Mouse (Mus musculus): ENCODE measurements around the gene Hipk1. TPM values are rescaled to one million over a fixed set of nuclear protein-coding genes. Genes with fewer than 3 reads are reported as not detected.
A peak's percentile ranks its signal among the peaks of the same experiment; 100 is the strongest.
"Not testable (repeated sequence)": the region's sequence is repeated elsewhere in the genome, so short reads cannot be mapped to it uniquely, and the experiment has no call there.

Gene Hipk1
- total RNA-seq, 1 experiment from 2014 or later = 135 TPM

GRCm38 (mm10) chr3:103792566-103792965 is 1.2 kb upstream of the Hipk1 start:
- no peak for DNase-seq

- DNase-seq = not testable (repeated sequence)
Measured at GRCm38 (mm10) chr3:103792111-103792406, 696 bp upstream of the Hipk1 start.

DNA sequence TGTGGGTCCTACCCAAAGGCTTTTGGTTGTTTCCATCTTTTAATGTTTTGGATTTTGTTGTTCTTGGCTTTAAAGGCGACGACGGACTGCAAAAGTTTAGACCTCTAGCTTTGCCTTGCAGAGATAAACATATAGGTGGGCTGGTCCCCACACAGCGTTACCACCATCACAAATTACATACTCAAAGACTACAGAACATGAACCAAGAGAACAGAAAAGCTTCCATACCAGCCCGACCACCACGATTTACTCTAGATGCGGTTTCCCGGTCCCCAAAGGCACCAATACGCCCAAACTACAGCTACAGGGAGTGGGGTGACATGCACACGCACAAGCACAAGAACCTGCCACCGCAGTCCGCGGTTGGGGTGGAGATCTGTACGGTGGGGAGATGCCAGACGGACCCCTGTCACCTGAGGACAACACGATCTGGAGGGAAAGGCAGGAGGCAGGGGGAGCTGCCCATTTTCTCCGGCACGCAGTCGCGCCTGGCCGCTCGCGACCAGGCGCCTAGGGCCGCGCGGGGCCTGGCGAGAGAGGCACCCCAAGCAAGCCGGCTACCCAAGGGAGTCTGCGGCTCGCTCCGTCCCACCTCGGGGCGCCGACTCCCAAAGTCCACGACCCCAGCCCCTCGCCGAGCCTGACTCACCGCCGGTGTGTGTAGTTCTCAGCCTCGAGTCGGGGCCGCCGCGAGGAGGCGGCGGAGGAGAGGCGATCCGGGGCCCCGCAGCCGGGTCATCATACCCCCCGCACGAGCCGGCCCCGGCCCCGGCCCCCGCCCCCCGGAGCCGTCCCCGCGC is 817 bp downstream of the Hipk1 start:
- DNase-seq = peak; percentile 39

- DNase-seq = peak; percentile 18
Measured at GRCm38 (mm10) chr3:103789891-103790345, 1.4 kb downstream of the Hipk1 start.

GRCm38 (mm10) chr3:103789096-103789495 is 2.3 kb downstream of the Hipk1 start:
- no peak for DNase-seq

DNA sequence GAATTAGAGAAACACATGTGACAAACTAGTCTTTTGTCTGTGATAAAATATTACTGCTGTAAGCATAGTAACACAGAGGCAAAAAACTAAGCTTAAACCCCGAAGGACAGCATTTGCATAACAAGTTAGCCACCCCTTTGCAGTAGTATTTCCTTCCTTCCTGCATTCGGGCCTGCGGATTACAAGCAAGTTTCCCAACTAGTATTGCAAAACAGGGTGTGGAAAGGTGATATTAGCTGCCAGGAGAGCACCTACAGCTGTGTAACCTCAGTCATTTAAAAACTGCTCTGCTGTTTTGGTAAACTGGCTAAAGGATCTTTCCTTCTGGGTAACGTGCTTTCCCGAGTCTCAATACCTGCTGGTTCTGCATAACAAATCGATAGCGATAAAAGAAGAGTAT is 4.1 kb downstream of the Hipk1 start:
- DNase-seq = no peak

DNA sequence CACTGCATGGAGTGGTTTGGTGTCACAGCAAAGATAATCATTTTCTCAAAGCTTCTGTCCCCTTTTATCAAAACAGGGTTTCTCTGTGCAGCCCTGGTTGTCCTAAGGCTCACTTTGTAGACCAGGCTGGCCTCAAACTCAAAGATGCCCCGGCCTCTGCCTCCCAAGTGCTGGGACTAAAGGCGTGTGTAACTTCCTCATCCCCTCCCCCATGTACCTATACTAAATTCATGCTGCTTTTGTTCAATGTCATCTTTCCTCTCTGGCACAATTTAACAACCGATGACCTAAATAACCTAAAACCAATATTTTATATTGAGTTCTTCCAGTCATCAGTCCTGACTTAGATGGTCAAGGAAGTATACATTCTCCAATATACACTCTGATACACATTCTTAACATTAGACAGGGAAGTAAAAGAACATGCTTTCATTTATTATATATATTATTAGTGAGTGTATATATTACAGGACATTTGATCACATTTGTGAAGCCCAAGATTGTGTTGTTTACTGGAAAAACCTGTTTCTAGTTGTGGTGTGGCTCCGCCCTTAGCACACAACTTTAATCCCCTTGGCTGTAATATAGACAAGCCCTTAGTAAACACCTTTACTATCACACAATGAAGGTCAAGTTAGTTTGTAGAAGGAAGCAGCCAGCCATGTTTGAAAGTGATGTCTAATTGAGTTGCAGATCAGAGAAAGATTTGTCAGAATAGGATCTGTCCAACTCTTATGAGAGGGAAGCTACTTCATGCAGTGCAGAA is 8.3 kb downstream of the Hipk1 start:
- DNase-seq = no peak

- no peak for DNase-seq
Measured at GRCm38 (mm10) chr3:103780777-103781176, 10.6 kb downstream of the Hipk1 start.

- no peak for DNase-seq
Measured at GRCm38 (mm10) chr3:103780271-103780670, 11.1 kb downstream of the Hipk1 start.

GRCm38 (mm10) chr3:103779183-103779582 is 12.2 kb downstream of the Hipk1 start:
- no peak for DNase-seq

GRCm38 (mm10) chr3:103778660-103779059 is 12.7 kb downstream of the Hipk1 start:
- DNase-seq = no peak

DNA sequence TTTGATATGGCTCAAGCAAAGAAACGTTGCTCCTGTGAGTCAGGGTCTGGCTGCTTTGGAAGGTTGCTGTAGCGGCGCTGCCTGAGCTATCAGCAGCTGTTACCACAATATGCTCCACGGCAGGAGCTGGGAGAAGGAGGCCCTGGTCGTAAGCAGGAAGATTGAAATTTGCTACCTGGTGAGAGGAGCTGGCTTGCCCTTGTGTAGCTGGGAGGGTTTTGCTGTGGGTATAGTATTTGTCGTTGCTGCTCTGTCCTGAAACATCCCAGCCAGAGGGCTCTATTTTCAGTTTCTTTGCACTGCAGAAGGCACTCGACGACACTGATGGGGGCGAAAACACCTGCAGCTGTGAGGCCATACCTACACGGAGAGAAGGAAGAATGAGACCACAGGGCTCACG is 13.4 kb downstream of the Hipk1 start:
- no peak for DNase-seq

GRCm38 (mm10) chr3:103774009-103774408 is 17.4 kb downstream of the Hipk1 start:
- DNase-seq = no peak

DNA sequence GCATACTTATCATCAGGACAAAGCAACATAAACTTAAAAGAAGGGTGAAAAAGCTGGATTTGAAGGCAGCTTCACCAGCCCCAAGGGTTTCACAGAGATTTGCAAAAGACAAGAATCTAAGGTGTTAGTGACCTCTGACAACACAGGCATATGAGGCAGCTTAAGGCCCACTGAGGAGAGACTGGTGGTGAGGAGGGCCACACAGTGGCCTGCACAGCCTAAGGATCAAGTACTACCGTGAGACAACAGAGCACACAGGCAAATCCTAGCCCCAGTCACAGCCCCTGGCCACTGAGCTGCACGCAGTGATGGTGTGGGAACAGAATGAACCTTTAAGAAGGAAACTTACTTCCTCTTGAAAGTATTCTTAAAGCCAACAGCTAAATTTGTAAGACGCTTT is 17.9 kb downstream of the Hipk1 start:
- no peak for DNase-seq

- DNase-seq = no peak
Measured at GRCm38 (mm10) chr3:103772846-103773245, 18.5 kb downstream of the Hipk1 start.

DNA sequence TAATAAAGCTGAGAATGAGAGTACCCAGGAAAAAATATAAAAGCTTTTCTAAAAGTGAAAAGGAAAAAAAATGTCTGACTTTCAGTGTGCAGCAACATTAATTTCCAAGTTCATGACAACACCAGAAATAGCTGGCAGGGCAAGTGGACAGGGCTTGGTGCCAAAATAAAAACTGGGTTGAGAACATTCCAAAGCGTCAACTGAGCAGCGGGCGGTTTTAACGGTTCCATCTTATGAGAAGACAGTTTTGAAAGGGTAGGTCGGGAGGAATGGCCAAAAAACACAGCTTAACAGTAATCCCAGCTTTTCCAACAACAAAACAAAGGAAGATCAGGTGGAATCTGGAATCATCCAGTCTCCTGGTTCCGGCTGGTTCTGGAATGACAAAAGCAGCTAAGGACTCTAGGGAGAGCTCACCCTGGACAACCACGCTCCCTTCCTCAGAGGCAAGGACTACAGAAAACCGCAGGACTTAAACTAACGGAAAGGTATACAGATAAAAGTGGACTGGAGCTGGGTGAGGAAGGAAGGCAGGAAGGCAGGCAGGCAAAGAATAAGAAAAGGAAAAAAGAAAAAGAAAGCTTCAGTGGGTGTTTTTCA is 19.7 kb downstream of the Hipk1 start:
- peak; percentile 76 for DNase-seq

DNA sequence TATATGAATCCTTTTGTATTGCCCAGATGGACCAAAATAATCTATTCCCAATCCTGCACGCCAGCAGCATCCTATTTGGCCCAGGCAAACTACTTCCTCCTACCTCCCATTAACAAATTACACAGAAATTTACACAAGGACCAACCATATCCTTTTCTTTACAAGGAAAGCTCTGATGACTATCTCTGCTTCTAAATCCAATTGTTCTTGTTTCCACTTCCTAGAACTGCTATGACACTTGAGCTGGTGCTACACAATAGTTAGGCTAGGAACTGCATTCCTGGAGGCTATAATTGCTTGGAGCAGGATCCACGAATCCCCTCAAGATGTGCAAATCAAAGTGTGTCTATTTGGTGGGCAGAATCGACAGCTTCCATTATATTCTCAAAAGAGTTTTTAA is 24.6 kb downstream of the Hipk1 start:
- DNase-seq = no peak

GRCm38 (mm10) chr3:103759261-103759970 is 31.9 kb downstream of the Hipk1 start:
- no peak for DNase-seq

GRCm38 (mm10) chr3:103758456-103758855 is 32.9 kb downstream of the Hipk1 start:
- no peak for DNase-seq

DNA sequence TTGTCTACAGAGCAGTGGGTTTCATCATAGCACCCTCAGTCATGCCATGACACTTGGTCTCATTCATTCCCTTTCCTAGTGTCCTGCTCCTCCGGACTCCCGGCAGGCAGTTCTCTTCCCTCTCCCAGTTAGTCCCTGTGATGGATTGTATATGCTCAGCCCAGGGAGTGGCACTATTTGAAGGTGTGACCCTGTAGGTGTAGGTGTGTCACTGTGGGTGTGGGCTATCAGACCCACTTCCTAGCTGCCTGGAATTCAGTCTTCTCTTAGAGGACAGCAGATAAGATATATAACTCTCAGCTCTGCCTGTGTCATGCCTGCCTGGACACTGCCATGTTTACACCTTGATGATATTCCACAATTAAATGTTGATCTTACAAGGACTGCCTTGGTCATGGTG is 34.4 kb downstream of the Hipk1 start:
- no peak for DNase-seq

GRCm38 (mm10) chr3:103755351-103755750 is 36.0 kb downstream of the Hipk1 start:
- no peak for DNase-seq

GRCm38 (mm10) chr3:103751558-103751957 is 39.8 kb downstream of the Hipk1 start:
- no peak for DNase-seq

- DNase-seq = no peak
Measured at GRCm38 (mm10) chr3:103746711-103747110, 44.7 kb downstream of the Hipk1 start.

All from adrenal gland, postnatal 25 days (tissue).